8 mouse cellular contexts compared by ENCODE assay signal in genomic region chr1:74854306-74855056, GRCm38 (mm10). TPM values are rescaled to one million over a fixed set of nuclear protein-coding genes. Genes with fewer than 3 reads are reported as not detected.
DNase-seq lines count a peak whose midpoint lies in the region; ATAC-seq and TF ChIP-seq lines count a peak whose summit lies in the region.

Gene Cdk5r2, plus strand, starts transcription at chr1:74854934.

- peak within 1 kb of the TSS; percentile 88 for H3K4me2 ChIP-seq in forebrain, embryonic 13.5 days
- peak within 1 kb of the TSS; percentile 62 for H3K4me2 ChIP-seq in heart, postnatal 0 days (ENCODE audit: low read depth, low read length)
- peak within 1 kb of the TSS; percentile 72 for H3K4me2 ChIP-seq in liver, embryonic 12.5 days
- peak within 1 kb of the TSS; percentile 80 for H3K4me2 ChIP-seq in stomach, embryonic 14.5 days (replicated peaks; ENCODE audit: low read depth, low read length)

- no peaks in the 10 kb centered on the region for H3K9me3 ChIP-seq in forebrain, embryonic 13.5 days (replicated peaks)
- H3K9me3 ChIP-seq in heart, postnatal 0 days (replicated peaks; ENCODE audit: control insufficient read depth, low read length), result no peaks in the 10 kb centered on the region
- no peaks in the 10 kb centered on the region for H3K9me3 ChIP-seq in liver, embryonic 12.5 days (replicated peaks)
- no peaks in the 10 kb centered on the region for H3K9me3 ChIP-seq in stomach, embryonic 14.5 days (ENCODE audit: control insufficient read depth, low read depth, low read length)

- peak; percentile 72 for DNase-seq in CD4-positive helper T cell, adult 2 months (ENCODE audit: low read depth, low spot score)
- peak; percentile 48 for DNase-seq in c-Kit-positive CD71-positive TER-119-negative erythroid progenitor cells, embryonic 14.5 days (ENCODE audit: low read depth)
- DNase-seq in heart, postnatal 0 days (ENCODE audit: low spot score), result peak; percentile 33
- DNase-seq in kidney, postnatal 25 days, result peak; percentile 85 to 90
- peak; percentile 88 for DNase-seq in neural tube, embryonic 10.5 days (ENCODE audit: extremely low spot score, low spot score)

- peaks cover 59% of the 10 kb centered on the region for H3K4me1 ChIP-seq in forebrain, embryonic 13.5 days
- H3K4me1 ChIP-seq in heart, postnatal 0 days (ENCODE audit: control insufficient read depth, insufficient read depth), result peaks cover 5% of the 10 kb centered on the region; the same call in 1 of the 2 replicates
- peaks cover 21% of the 10 kb centered on the region; the same call in 1 of the 2 replicates for H3K4me1 ChIP-seq in liver, embryonic 12.5 days
- H3K4me1 ChIP-seq in stomach, embryonic 14.5 days (ENCODE audit: control insufficient read depth, insufficient read depth, low read length), result peaks cover 22% of the 10 kb centered on the region

- peaks cover 85% of the 10 kb centered on the region for H3K27me3 ChIP-seq in forebrain, embryonic 13.5 days
- H3K27me3 ChIP-seq in heart, postnatal 0 days (ENCODE audit: control insufficient read depth, insufficient read depth, low read length), result peaks cover 94% of the 10 kb centered on the region
- peaks cover 99% of the 10 kb centered on the region for H3K27me3 ChIP-seq in liver, embryonic 12.5 days (replicated peaks)
- H3K27me3 ChIP-seq in stomach, embryonic 14.5 days (ENCODE audit: control insufficient read depth, insufficient read depth, low read length), result peaks cover 64% of the 10 kb centered on the region

- TF ChIP-seq EP300 in heart, postnatal 0 days (IDR thresholded peaks at IDR 0.05; ENCODE audit: low read depth), result no peak

- 3% methylated on average over 31 of the region's 39 CpGs for WGBS in forebrain, embryonic 13.5 days
- WGBS in heart, postnatal 0 days, result 1% methylated on average over 35 of the region's 39 CpGs
- 6% methylated on average over 33 of the region's 39 CpGs for WGBS in liver, embryonic 12.5 days (ENCODE audit: insufficient replicate concordance)
- 2% methylated on average over 35 of the region's 39 CpGs for WGBS in stomach, embryonic 14.5 days

- H3K36me3 ChIP-seq in forebrain, embryonic 13.5 days (ENCODE audit: poor library complexity, severe bottlenecking), result no peaks in the 10 kb centered on the region
- no peaks in the 10 kb centered on the region for H3K36me3 ChIP-seq in heart, postnatal 0 days (replicated peaks; ENCODE audit: control insufficient read depth, insufficient read depth, low read length)
- no peaks in the 10 kb centered on the region for H3K36me3 ChIP-seq in liver, embryonic 12.5 days
- H3K36me3 ChIP-seq in stomach, embryonic 14.5 days (ENCODE audit: control insufficient read depth, insufficient read depth, low read length), result no peaks in the 10 kb centered on the region

- H3K4me3 ChIP-seq in forebrain, embryonic 13.5 days, result peak within 1 kb of the TSS; percentile 73
- H3K4me3 ChIP-seq in heart, postnatal 0 days (ENCODE audit: low read depth, low read length), result peak within 1 kb of the TSS; percentile 48
- H3K4me3 ChIP-seq in liver, embryonic 12.5 days, result peak within 1 kb of the TSS; percentile 56
- peak within 1 kb of the TSS; percentile 40 for H3K4me3 ChIP-seq in stomach, embryonic 14.5 days (ENCODE audit: low read depth, low read length)

- no peak for TF ChIP-seq CTCF in heart, postnatal 0 days (IDR thresholded peaks at IDR 0.05; ENCODE audit: low read depth)

- ATAC-seq in forebrain, embryonic 13.5 days, result peak; percentile 95
- peak; percentile 73 for ATAC-seq in heart, postnatal 0 days (ENCODE audit: insufficient read depth, low read depth)
- peak; percentile 59 for ATAC-seq in liver, embryonic 12.5 days
- peak; percentile 89 for ATAC-seq in stomach, embryonic 14.5 days (ENCODE audit: insufficient number of reproducible peaks, insufficient read depth, low FRiP score, low read depth)

- 0 out of 2 replicates have a peak within 1 kb of the TSS, but pooled peaks have one; percentile 57 for H3K27ac ChIP-seq in forebrain, embryonic 13.5 days
- no peak within 1 kb of the TSS for H3K27ac ChIP-seq in heart, postnatal 0 days (ENCODE audit: low read depth)
- H3K27ac ChIP-seq in liver, embryonic 12.5 days, result no peak within 1 kb of the TSS
- H3K27ac ChIP-seq in stomach, embryonic 14.5 days (ENCODE audit: low read length), result no peak within 1 kb of the TSS

- peak within 1 kb of the TSS; percentile 84 for H3K9ac ChIP-seq in forebrain, embryonic 13.5 days
- no peak within 1 kb of the TSS for H3K9ac ChIP-seq in heart, postnatal 0 days (replicated peaks; ENCODE audit: low read depth, low read length)
- H3K9ac ChIP-seq in liver, embryonic 12.5 days, result no peak within 1 kb of the TSS
- no peak within 1 kb of the TSS for H3K9ac ChIP-seq in stomach, embryonic 14.5 days (replicated peaks; ENCODE audit: low read depth, low read length)

RNA-seq across cellular contexts. Expression of gene Cdk5r2, which starts in this region (rescaled TPM):
- 0.76 and 1.3 TPM in 2 replicates for polyA plus RNA-seq in forebrain, embryonic 13.5 days (2015; fragmentation: Nextera tagmentation; extraction: Ambion mirVana)
- not detected in 2 replicates for total RNA-seq in heart, postnatal 0 days (2014; rRNA removed; ENCODE audit: low replicate concordance)
- not detected in 2 replicates for polyA plus RNA-seq in heart, postnatal 0 days (2015; fragmentation: Nextera tagmentation; extraction: Ambion mirVana)
- not detected in 2 replicates for polyA plus RNA-seq in liver, embryonic 12.5 days (2016; fragmentation: Nextera tagmentation; extraction: Ambion mirVana)
- polyA plus RNA-seq in stomach, embryonic 14.5 days (2014; fragmentation: Nextera tagmentation; extraction: Ambion mirVana), result 0.33 and 0.46 TPM in 2 replicates

Comparison
In these comparisons a context has a peak if more than half of its experiments do, and no peak if none do; other contexts are left out.
1. Peak in DNase-seq, ATAC-seq, H3K4me3 ChIP-seq and H3K4me2 ChIP-seq in heart, postnatal 0 days; RNA of the gene not detected or under 1 TPM.
2. Peak in ATAC-seq, H3K4me3 ChIP-seq and H3K4me2 ChIP-seq in liver, embryonic 12.5 days; RNA of the gene not detected or under 1 TPM.
3. Peak in ATAC-seq, H3K4me3 ChIP-seq and H3K4me2 ChIP-seq in stomach, embryonic 14.5 days; RNA of the gene not detected or under 1 TPM.
4. DNase-seq: peak in every context shown above with its lines; median percentile 88 in neural tube, embryonic 10.5 days; 88 in kidney, postnatal 25 days; 72 in CD4-positive helper T cell, adult 2 months; 48 in c-Kit-positive CD71-positive TER-119-negative erythroid progenitor cells, embryonic 14.5 days; 33 in heart, postnatal 0 days.